Mouse (Mus musculus): ENCODE measurements around the gene Qk.

Qk gene

GRCm38 (mm10) chr17:10251252-10251958, 68.2 kb downstream of the Qk start:
- DNase-seq (ENCODE audit: low read depth, low spot score): no peak

DNA sequence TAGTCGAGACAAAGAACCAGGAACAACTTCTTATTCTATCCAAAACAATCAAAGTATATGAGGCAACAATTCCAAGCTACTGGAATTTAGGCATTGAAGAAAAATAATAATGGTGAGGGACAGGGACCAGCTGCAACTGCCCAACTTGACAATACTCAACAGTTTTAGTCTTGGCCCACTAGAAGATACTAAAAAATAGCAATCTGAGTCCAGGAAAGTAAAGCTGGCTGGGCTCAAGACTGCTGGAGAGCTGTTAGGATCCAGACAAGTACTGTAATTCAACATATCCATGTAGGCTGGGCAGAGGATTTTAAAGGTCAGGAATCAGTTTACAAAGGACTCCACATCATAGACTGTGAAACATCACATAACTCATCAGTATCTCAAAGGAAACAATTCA, 79.6 kb downstream of the Qk start:
- no peak for DNase-seq (ENCODE audit: low read depth, low spot score)

DNA sequence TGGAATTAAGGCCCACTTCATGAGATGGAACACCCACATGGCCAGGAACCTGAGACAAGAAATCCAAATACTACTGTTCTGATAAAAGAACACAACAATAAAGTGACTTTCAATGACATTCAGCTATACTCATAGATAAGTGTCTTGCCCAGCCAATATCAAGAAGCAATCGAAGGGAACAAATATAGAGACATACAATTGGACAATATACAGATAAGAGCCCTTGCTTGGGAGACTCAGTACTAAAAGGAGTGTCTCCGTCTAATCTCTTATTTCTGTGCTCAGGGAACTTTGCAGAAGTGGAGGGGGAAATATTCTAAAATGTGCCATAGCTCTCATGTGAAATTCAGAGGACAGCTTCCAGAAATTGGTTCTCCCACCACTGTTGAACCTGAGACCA, 83.1 kb downstream of the Qk start:
- DNase-seq (ENCODE audit: low read depth, low spot score): no peak

DNA sequence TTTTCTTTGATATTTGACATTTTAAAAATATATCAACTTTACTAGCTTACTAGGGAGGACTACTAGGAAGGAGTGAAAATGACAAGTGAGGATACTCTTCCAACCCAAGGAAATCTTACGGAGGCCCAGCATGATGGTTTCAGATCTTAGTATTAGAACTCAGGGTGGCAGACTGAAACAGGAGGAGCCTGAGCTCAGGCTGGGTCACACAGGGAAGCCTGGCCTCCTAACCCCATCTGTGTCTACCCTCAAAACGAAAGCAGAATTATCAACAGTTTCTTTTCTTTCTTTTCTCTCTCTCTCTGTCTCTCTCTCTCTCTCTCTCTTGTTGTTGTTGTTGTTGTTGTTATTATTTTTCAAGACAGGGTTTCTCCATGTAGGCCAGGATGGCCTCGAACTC, 87.2 kb downstream of the Qk start:
- DNase-seq (ENCODE audit: low read depth, low spot score): no peak

DNA sequence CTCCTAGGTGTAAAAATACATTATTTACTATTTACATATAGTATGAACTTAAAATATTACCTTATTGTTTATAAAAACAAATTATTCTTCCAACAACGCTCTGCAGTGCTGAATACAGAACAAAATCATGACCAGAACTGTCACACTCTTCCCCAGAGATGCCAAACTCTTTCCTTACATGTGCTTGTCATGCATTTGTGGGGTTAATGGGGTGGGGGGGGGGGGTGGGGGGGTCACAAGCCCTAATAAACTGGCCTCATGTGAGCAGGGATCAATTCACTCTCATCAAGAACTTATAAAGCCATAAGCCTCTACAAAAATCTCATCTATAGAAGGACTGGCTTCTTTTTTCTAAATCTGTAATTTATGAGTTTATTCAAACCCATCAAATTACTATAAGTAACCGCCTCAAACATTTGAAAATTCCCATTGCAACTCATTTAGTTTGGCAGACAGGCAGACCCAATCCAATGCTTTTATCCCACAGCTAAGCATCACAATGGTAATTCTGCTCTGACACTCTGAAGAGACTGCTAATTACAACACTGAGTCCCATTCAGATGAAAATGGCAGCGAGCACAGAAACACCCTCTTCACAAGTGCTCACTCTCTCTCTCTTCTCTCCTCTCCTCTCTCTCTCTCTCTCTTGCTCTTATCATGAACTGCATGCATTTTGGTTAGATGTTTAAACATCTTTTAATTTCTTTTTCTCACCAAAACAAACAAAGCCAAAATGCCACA, 91.7 kb downstream of the Qk start:
- no peak for DNase-seq (ENCODE audit: low read depth, low spot score)

GRCm38 (mm10) chr17:10216164-10216563, 103.5 kb downstream of the Qk start:
- no peak for DNase-seq (ENCODE audit: low read depth, low spot score)

- no peak for DNase-seq (ENCODE audit: low read depth, low spot score)
Measured at GRCm38 (mm10) chr17:10209154-10209777, 110.4 kb downstream of the Qk start.

DNA sequence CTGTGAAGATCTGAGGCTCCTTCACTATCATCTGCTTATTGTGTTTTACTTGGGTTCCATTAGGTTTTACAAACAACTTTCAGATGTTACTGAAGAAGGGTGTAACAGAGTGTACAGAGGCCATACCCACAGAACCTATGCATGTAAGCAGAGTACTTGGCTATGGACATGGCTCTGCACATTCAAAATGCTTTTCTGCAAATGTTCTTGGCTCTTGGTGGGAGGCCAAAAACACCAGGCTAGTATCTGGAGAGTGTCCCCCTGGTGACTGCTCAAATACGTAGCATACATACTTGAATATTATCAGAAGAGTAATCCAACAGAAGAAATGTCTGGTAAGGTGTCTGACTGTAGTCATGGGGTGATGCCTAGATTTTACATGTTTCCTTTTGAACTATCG, 121.0 kb downstream of the Qk start:
- no peak for DNase-seq (ENCODE audit: low read depth, low spot score)

GRCm38 (mm10) chr17:10198231-10198630, 121.4 kb downstream of the Qk start:
- no peak for DNase-seq (ENCODE audit: low read depth, low spot score)

DNA sequence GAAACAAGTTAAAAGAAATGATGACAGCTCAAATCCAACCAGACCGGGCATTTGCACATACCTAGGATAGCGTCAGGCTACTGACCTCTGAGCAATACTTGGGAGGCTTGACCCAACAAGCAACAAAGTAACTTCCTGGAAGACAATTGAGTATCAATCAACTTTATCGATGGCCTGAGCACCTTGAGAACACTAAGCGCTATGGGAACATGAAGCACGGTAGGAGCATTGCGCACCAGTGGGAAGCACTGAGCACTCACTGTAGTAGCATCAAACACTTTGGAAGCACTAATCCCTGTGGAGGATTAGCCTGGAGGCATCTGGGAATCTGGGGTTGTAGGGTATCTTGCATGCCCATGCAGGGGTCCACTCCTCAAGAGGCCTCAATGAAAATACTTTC, 124.0 kb downstream of the Qk start:
- no peak for DNase-seq (ENCODE audit: low read depth, low spot score)

DNA sequence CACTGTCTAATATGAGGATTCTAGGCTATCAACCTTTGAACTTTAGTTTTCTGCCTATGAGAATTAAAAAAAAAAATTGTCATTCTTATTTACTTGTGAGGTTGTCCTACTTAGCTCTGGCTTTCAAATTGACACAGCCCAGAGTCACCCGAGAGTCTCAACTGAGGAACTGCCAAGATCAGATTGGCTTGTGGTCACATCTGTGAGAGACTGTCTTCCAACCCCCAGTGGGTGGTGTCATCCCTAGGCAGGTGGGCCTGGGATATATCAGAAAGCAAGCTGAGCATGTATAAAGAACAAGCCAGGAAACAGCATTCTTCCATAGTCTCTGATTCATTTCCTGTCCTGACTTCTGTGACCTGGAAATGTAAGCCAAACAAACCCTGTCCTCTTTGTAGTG, 128.8 kb downstream of the Qk start:
- no peak for DNase-seq (ENCODE audit: low read depth, low spot score)

GRCm38 (mm10) chr17:10188481-10188880, 131.2 kb downstream of the Qk start:
- no peak for DNase-seq (ENCODE audit: low read depth, low spot score)

DNA sequence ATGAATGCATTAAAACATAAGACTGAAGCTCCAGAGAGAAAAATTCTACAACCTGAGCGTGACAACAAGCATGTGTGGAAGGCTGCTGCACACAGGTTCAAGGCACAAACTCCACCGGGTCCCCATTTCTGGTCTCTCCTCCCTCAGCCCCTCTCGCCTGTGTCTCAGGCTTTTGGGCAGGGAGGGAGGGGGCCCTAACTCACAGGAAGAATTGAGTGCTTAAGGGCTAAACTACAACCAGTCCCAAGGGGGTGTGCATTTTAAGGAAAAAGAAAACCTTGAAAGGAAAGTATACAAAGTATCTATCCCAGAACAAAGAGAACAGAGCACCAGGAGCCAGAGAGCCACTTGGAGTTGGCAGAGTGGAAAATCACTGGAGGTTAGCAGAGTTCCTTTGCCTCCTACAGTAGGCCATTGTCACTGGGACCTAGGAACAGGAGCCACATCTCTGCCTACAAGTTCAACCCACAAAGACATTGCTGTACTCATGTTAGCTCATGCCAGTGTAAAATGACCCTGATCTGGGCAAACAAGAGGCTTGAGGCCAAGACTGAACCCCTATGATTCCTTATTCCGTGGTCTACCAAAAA, 132.1 kb downstream of the Qk start:
- no peak for DNase-seq (ENCODE audit: low read depth, low spot score)

- DNase-seq (ENCODE audit: low read depth, low spot score): no peak
Measured at GRCm38 (mm10) chr17:10181761-10182160, 137.9 kb downstream of the Qk start.

DNA sequence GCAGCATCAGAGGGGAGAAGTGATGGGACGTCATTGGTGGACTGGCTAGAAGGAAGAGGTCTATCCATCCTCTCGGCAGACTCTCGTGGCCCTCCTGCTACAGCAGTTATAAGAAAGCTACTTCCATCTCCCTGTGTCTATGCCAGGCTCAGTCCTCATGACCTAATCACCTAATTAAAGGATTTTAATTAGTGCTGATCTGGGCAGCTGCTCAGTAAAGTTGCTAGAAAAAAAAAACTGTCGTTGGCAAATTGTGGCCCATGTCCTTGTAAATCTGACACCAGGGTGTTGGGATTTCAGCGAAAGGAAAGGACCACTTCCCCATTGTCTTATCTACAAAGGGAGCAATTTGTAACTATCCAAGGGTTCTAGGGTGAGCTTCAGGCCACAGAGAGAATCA, 142.6 kb downstream of the Qk start:
- no peak for DNase-seq (ENCODE audit: low read depth, low spot score)

DNA sequence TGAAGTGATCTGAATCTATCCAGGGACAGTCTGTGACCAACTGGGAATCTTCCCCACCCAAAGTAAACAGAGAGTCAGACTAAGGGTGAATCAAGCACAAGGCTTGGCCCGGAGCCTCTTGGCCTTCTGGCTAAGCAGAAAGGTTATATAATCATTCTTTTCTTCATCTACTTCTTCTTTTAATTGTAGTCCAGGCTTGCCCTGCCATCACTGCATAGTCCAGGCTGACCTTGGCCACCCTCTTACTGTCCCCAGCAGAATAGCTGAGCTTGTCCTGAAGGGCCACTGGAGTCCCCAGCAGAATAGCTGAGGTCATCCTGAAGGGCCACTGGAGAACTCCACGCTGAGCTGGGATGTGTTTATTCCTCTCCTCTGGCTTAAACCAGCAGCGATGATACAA, 158.4 kb downstream of the Qk start:
- DNase-seq (ENCODE audit: low read depth, low spot score): no peak

- DNase-seq (ENCODE audit: low read depth, low spot score): no peak
Measured at GRCm38 (mm10) chr17:10160415-10160814, 159.2 kb downstream of the Qk start.

DNA sequence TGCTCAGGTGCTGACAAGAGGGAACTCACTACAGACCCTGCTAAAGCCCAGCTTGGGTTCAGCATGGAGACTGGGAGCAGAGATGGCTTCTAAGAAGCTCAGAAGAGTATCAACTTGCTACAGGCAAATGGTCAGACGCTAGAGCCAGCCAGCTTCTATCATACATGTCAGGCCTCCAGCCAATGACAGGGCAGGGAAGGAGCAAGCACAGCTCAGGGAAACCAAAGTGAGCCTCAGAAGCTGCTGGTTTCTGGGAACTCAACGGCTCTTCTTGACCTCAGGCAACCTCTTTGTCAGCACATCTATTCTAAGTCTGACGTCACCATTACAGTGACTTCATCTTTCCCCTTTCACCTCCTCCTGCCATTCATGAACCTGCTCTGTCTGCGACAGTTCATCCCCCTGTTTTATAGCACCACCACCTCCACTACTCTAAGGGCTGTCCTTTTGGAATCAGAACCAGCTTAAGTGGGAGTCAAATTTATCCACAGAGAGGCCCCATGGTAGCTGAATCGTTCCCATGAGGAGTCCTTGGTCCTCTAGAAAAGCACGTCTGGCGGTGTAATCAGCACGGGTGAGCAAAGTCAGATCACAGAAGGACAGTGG, 166.7 kb downstream of the Qk start:
- no peak for DNase-seq (ENCODE audit: low read depth, low spot score)

Measured in WW6 (cell line).